Mouse (Mus musculus) adrenal gland, postnatal 25 days (tissue): ENCODE measurements around the gene Pla1a. TPM values are rescaled to one million over a fixed set of nuclear protein-coding genes. Genes with fewer than 3 reads are reported as not detected.

Source experiments
- DNase-seq: peaks from one replicate; pipeline ENCODE4 v3.0.0; 2021; ENCODE audit warnings: mixed read lengths
- total RNA-seq: library from RNA; stranded (reverse); gene quantifications from 2 replicates; pipeline ENCODE4 v1.2.3, GENCODE M21; 2021

Gene Pla1a
- total RNA-seq, 1 experiment from 2014 or later: 37.4 TPM

DNA sequence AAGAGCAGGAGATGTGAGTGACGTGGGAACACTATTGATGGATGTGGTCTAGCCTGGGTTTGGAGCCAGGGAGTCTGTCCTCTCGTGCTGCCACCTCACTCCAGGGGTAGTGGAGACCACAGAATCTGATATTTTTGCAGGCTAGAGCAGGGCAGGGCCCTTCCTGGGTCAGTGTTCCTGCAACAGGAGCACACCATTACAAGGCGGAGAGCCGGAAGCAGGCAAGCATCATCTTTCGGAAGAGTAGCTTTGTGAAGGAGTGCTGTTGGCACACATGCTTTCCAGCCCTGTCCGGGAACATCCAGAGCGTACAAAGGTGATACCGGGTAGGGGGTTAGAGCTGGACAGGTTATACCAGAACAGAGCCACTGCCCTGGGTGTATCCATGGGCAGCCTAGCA lies 569 bp upstream of the Pla1a start:
- DNase-seq: no peak

DNA sequence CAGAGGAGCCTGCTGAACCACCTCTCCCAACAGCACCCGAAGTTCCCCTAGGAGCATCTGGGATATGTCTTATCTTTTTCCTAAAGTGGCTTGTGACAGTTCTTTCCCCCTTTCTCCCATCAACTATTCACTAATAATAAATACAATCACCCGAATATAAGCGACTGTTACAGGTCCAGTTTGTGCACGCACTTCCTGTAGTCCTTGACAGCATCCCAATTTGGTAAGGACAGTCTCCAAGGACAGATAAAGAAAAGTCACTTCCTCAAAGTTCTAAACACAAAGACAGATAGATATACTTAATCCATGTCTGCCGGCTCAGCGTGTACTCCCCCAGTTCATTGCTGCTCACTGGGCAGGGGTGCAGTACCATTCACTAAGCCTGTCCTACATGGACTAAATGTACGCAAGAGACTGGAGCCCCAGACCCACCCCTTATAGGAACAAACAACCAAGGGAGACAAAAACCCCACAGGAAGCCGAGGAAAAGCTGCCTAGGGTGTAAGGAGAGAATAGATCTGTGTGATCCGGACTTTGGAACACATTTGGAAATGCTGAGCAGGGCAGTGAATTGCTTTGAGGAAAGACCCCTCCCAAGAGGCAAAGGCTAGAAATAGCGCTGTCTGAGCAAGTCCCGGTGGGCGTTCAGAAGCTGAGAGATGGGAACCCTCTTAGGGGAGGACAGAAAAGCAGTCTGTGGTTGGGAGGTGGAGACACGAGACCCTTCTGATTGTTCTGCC lies 1.3 kb downstream of the Pla1a start:
- DNase-seq: no peak

DNA sequence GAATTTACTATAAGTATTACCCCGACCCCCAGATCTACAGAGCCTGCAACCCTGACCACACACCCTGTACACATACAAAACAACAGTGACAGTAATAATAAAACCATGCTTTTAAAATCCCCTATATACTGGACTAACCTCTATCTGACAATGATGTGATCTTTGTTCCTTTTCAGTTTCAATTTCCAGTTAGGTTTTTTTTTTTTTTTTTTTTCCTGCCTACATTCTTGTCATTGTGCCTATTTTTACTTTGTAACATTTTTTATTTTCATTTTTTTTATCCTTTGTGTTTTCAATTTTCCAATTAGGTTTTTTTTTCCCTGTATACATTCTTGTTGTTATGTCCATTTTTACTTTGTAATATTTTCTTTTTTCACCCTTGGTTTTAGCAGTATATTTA lies 7.1 kb downstream of the Pla1a start:
- no peak for DNase-seq

DNA sequence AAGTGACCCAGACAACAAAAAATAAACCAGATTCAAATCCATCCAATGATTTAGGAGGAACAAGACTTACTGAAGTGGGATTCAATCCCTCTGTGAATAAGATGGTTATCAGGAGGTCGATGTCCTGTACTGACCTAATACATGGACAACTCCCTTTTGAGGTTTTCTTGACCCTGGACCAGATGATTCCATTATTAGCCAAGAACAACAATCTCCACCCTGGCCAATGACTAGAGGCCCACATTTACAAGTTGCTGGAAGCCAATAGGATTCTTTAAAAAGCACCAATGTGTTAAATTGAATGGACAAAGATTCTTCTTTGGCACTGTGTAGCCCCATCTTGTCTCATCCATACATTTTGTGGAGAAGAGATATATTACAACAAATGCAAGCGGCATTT lies 7.6 kb downstream of the Pla1a start:
- no peak for DNase-seq

DNA sequence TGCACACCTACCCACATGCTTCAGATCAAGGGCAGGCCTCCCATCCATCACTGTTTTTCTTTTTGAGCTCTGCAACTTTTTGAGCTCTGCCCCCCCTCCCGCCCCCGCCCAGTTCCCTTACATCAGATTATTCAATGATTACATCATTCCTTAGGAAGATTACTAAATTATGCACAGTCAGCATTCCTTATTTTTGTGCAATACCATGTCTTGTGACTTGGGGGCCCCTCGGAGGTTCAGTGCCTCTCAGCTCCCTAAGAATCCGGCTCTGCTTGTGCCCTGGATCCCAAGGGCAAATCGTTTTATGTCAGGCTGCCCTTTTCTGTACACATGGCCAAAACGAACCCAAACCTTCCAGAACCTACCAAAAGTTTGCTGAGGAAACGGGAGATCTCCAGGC lies 18.0 kb downstream of the Pla1a start:
- DNase-seq: no peak

DNA sequence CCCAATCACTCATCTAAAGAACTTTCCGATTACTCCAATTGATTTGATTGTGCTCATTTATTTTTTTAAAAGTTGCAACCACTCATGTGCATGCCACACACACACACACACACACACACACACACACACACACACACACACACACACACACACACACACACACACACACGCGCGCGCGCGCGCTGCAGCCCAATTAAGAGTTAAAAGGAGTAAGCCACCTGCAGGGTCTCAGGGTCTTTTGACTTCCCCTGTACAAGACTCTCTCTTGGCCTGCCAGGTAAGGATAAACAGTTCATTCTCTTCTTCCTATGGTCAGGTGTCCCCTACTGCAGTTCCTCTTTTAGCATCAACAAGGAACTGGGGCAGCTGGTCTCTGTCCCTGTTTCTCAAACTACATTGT lies 24.5 kb downstream of the Pla1a start:
- no peak for DNase-seq

DNA sequence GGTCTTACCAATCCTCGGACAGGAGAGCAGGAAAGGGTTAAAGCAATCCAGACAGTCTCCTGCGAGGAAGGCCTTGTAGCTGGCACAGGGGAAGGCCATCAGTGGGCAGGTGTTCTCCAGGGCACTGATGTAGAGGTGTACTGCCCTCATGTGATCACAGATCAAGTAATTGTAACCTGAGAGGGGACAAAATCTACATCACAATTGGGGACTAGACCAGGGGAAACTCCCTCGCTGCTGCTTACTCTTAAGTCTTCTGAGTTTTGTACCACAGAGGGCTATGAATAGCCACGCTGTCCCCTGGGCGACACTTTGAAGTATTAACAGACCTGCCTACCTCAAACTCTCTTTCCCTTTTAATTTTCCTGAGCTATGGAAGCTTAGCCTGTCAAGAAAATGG lies 25.4 kb downstream of the Pla1a start:
- DNase-seq: no peak

DNA sequence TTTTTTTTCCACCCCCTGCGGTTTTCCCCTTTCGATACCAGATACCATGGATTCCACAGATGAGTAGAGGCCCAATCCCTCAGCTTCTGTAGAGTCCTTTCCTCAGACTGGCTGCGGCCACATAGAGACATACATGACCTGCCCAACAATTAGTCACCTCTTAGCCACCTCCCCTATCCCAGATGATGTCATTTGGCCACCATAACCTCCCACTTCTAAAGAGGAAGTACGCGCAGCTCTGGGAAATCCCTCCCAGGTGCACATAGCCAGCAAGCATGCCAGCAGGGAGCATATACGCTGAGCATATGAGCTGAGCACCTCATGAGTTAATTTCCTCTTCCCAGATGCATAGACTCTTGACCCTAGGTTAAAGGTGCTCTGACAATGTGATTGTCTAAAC lies 26.2 kb downstream of the Pla1a start:
- no peak for DNase-seq

DNA sequence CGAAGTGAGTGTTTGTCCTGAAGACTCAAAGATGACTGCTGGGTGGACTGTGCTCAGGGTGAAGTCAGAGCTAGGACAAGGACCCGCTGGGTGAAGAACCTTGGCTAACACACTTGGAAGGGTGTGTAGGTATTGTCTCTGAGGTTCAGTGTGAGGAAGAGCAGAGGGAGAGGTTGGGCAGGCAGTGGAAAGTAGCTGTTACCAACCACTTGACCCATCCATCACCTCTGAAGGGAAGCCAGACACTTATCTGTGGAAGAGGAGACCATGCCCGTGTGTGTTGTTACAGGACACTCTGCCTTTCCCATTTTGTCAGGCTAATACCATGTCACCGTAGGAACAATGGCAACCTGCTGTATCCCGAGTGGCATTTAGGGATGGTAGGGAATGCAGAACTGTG lies 26.7 kb downstream of the Pla1a start:
- DNase-seq: no peak

DNA sequence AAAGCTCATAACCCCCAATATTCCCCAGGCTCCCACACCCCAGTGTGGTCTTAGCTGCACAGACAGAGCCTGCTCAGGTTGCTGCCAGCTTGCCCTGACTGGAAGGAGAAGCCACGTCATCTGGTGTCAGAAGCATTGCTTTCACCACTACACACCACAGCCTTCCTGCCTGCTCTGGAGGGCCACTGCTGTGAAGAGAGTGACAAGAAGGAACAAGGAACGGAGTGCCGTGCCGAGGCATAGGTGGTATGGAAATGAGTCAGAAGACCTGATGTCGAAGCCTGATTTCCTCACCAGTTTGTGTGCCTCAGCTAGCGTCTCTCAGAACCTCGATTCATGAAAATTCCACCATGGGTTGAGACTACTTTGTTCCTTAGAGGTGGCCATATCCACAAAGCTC lies 29.3 kb downstream of the Pla1a start:
- DNase-seq: no peak

DNA sequence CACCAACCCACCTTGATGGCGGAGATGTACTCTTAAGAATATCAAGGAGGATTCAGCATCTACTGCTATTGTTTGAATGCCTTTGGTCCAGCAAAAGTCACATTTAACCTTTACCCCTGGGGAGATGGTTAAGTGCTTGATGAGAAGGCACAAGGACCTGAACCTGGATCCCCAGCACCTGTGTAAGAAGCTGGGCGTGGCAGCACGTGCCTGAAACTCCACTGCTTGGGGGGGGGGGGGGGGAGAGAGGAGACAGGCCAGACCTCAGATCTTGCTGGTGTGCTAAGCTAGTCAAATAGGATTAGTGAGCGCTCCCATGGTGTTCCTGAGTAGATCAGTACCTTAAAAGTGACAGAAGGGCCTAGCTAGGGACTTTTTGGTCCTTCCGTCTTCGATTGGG lies 31.5 kb downstream of the Pla1a start:
- no peak for DNase-seq

DNA sequence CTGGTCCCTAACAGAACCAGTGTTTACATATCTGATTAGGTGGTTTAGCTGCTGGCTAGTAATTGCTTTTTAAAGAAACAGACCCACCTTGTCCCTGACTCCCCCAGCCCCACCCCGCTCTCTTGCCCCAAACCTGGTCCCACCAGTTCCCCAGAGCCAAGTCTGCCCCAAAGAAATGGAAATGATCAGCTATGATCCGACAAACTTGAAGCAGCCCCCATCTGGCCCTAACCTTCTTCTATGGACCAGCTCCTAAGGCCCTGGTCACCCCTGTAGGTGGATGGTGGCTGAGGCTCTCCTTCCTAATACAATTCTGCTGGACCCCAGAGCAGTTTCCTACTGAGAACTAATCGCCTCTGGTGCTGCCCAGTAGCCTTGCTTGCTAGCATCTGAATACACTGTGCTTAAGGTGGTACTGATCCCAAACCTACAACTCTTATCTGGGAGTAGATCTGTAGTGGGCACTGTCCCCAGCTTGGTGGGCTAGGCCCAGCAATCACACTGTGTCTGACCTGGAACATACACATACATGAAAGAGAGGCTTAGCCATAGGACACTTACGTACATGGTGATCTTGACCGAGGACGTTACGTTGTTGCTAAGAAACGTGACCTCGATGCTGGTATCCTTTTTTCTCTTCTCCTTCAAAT lies 32.5 kb downstream of the Pla1a start:
- DNase-seq: no peak

DNA sequence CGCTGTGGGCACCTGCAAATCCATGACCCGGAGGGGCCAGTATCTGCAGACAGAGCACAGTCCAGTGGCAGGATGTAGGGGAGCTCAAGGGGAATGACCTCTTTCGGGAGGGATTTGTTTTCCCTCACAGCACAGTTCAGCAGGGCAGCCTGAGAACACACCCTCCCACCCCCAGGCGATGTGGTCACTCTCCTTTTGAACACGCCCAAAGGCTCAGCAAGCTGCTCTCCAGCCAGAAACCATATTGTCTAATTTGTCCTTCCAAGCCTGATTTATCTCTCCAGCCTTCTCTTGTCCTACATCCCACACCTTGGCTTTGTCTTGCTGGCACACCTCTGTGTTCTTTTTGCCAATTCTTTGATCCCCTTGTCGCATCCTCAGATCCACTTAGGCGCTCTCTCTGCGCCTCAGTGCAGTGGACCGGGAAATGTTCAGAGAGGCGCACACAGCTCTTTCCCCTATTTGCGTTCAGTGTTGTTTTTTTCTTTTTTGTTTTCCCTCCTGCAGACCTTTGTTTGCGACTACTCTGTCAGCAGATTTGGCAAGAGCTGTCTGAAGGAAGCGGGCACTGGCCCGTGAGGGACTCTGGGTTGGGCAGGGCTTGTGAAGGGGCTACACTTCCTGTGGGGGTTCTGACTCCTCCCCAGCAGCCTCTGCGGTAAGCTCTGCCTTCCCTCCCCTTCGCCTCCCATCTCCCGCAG lies 33.3 kb downstream of the Pla1a start:
- DNase-seq: peak; percentile 52

DNA sequence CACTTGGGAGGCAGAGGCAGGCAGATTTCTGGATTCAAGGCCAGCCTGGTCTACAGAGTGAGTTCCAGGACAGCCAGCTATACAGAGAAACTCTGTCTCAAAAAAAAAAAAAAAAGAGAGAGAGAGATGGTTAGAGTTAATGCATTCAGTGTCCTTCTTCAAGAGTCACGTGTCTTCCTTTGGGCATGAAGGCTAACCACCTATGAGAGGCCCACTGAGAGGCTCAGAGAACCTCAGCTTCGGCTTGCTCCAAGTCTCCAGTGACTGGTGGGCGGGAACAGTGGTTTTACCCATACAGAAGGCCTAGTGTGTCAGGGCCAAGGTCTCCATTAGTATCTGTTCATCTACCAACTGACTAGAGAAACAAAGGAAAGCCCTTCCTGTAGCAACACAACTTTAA lies 33.9 kb downstream of the Pla1a start:
- no peak for DNase-seq

DNA sequence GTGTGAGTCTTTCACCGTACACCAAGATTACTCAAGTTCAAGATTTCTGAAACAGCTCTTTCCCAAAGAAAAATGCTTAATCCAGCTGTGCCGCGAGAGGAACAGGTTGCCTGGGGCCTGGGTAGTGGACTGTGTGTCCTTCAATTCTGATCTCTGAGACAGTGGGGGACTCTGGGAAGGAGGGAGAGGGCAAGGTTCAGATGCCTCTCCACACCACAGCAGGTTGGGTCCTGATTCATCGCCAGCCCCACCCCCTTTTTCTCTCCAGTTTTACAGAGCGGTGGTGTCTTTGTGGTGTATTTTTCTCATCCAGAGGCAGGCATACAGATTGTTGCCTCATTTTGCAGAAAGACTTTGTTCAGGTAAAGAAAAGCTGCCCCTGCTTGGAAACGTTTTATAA lies 34.7 kb downstream of the Pla1a start:
- DNase-seq: no peak

DNA sequence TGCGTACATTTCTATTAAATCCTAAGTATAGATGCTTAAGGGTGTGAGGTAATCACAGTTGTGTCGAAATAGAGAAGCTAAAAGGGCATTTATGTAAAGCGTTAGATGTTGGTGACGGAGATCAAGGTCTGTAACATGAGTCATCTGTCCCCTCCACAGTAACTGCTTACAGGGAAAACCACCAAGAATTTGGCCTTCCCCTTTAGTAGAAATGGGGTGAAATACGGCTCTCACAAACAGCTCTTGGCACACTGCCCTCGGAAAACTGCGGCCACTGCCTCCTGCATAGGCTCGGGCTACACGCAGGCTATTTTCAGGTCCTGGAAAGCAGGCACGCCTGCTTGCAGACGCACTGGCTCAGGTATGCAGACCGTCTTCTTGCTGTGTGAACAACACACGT lies 36.8 kb downstream of the Pla1a start:
- DNase-seq: peak; percentile 92

DNA sequence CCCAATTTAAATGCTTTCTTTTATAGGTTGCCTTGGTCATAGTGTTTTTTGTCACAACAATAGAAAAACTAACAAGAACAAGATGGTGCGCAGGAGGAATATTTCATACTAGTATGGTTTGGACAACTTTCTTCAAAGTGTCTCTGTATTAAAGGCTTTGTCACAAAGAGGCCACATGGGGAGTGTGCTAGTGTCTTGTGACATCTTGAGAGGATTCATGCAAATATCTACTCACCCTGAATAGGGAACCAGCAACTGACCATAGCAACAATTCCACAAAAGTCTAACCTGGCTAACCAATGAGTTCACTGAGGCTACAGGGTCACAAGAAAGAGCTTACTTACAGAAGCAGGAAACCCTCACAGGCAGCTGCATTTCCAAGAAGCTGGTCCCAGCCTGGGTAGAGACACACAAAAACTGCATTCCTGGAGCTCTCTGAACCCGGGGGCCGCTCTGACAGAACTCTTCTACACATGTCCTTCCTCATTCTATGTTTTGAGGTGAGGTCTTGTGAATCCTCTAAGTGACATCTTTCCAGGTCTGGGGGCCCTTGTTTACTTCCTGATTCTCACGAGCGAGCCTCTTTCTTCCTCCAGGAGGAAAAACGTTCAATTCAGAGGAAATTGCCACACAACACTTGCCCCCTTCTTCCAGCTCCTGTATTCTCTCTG lies 37.8 kb downstream of the Pla1a start:
- DNase-seq: no peak

DNA sequence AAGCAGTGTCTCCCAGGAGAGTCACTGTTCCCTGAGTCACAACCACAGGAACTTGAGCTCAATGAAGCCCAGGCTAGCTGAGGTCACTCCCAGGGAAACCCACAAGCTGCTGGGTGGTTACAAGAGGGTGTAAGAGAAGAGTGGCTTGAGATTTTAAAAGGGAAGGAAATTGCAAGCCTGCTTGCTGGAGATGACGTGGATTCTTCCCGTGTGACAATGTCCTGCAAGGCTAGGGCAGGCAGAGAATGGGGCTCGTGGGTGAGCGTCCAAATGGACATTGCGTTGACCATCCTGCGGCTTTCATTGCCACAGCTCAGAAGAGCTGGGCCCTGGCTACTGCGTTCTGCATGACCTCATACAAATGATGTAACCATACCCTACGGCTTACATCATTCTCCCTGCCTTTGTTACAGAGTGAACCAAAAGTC lies 38.7 kb downstream of the Pla1a start:
- no peak for DNase-seq

DNA sequence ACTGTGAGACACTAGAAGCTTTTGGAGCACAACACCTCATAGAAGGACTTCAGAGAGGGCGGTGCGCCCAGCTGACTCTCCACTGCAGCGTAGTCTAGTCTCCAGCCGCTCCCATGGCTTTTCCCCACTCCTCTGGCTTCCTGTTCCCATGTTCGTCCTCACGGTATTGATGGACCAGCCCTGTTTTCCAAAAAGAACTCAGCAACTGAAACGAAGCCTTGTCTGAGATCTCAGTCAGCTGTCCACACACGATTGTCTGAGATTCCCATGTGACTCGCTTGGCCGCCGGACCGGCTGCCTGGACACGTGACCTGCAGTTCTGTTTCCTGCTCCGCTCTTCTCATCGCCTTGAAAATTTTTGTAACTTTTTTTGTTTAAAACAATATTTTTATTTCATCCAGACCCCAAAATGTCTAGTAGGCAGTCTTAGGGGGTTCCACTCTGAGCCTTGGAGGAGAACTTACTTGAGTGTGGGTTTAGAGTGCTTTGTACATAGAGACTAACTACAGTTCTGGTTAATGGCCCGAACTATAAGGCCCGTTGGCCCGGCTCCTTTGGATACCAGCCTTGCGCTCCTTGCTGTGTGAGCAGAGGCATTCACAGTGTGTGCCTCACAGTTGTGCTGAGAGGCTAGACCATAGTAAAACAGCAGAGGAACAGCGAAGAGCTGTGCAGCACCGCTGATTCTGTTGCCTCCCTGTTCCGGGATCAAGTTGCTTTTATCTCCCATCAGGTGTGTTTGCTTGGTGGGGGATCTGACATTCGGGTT lies 40.6 kb downstream of the Pla1a start:
- DNase-seq: no peak

DNA sequence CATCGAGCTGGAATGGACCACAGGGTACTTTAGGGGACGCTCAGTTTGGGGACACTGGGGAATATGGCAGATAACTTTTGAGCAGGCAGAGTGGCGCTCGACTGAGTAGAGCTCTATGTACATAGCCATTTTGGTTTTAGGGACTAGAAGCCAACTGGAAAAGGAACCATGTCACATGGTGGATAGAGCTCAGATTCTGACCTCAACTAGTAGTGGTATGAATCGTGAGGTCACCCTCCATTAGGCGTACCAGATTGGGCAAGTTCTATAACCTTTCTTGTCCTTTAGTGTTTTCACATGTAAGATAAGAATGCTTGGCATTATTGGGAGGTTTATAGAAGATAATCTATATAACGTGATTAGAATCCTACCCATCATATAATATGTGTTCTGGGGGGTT lies 42.6 kb downstream of the Pla1a start:
- DNase-seq: no peak

DNA sequence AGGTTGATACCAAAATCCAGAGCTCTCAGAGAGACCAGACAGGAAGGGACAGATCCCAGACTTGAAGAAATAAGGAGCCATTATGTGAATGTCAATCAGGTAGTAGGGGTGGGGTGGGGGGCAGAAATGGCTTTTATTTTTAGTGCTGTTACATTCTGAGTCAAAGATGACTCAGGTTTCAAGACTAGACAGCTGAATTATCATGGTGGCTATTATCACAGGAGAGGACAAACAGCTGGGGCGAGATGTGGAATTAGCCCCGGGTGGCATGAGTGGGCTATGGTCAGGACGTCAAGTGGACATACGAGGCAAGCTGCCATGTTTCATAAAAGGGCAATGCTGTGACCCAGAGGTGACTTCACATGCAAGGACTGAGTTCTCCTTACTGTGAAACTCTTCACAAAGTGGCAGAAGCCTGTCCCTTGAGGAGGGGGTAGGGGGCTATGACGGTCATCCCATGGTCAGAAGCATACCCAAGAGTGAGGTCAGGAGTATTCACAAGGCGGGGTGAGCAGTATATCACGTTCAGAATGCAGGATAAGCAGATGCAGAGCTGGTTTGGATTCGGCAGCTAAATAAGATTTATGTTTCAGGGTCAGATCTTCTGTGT lies 43.6 kb downstream of the Pla1a start:
- DNase-seq: no peak

DNA sequence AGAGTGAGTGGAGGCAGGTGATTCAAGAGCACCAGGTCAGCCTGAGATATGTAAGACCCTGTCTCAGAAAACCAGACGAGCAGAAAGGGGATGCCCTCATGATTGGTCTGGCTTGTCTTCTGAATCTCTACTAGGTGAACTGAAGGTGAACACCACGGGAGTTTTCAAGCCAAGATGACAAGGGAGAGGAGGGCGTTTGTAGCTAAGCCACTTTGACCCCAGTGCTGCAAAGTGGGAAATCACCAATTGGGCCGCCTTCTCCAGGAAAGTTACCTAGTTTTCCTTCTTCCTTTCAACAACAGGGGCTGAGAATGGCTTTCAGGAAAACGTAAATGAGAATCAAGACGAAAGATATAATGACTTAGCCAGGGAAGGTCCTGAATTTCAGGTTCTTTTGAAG lies 44.2 kb downstream of the Pla1a start:
- DNase-seq: no peak
